Mouse (Mus musculus): ENCODE measurements around the gene Kank1. TPM values are rescaled to one million over a fixed set of nuclear protein-coding genes. Genes with fewer than 3 reads are reported as not detected.

Kank1 gene
- total RNA-seq, 1 experiment from 2014 or later, result 22.3 TPM

DNA sequence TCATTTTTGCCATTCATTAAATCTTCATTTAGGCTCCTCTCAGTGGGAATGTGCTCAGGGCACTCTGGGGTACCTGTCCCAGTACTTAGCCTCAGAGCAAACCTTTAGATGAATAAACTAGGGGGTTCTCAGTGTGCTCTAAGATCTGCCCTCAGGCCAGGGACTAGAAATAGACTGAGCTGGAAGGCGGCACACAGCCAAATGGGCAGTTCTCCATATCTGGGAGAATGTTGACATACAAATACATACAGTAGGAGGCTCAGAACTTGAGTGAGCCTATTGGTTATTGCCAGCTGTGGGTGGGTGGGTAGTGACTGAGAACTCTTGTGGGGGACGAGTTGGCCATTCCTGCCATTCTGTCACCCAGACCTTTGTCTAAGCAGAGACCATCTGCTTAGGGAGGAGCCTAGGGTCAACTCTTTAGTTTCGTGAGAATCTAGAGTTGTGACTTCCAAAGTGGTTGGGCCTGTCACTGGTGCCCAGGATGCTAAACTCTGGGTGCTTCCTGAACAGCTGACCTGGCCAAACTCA is 14.9 kb downstream of the Kank1 start:
- DNase-seq, result peak; percentile 26

DNA sequence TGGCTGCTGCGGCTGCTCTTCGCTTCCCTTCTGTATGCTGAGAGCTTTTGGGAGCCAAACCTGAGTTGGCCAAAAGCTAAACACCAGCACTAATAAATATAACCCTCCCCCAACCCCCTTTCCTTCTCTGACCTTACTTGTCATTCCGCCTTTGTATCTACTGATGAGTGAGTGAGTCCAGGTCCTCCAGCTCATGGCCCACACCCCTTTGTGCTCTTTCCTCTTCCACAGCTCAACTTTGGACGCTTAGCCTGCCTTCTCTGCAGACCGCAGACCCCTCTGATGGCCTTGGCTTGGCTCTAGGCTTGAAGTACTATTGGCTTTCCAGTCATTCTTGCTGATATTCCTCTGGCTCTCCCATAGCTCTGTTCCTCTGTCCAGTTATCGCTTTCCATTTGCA is 16.4 kb downstream of the Kank1 start:
- no peak for DNase-seq

DNA sequence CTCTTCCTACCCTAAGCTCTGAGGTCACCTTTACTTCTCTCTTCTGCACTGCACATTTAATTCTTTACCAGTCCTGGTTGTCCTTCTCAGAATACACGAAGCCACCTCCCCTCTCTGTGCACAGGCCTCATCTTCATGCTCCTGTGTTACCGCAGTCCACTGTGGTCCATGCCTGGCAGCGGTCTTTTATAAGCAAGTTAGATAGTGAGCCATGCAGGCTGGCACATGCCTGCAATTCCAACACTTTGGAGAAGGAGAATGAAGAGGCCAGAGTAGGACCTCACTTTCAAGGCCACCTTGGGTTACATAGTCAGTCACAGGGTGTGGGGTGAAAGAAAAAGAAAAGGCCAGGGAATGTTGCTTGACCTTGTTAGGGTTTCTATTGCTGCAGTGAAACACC is 16.9 kb downstream of the Kank1 start:
- no peak for DNase-seq

DNA sequence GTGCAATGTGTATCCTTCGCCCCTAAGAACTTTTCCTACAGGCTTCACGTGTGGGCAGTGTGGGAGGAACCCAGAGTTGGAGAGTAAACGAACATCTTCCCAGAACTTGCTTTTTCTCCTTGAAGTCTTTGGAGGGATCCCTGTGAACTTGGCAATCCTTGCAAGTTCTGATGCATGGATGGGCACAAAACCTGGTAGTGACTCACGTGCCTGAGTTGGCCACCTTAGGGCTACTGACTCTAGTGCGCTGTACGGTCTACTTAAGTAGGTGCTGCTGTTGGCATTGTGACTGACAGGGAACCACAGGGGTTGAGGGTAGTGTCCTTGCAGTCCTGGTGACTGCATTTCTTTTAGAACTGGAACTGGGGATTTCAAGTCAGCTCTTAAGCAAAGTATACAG is 21.5 kb downstream of the Kank1 start:
- DNase-seq, result no peak

DNA sequence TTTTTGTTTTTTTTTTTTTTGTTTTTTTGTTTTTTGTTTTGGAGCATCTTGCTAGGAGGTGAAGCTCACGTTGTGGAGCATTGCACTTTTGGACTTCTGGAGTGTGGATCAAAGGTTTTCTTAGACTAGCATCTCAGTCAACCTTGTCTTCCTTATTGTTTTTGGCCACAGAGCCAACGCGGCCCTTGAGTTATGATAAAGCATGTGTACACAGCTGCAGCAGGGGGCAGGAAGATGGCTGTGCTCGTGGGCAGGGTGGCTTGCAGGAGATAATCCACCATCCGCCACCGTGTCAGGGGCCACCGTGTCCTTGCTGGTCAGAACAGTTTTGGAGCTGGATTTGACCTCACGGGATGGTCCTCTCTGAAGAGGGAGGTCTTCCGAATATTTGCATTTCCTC is 29.4 kb downstream of the Kank1 start:
- no peak for DNase-seq

DNA sequence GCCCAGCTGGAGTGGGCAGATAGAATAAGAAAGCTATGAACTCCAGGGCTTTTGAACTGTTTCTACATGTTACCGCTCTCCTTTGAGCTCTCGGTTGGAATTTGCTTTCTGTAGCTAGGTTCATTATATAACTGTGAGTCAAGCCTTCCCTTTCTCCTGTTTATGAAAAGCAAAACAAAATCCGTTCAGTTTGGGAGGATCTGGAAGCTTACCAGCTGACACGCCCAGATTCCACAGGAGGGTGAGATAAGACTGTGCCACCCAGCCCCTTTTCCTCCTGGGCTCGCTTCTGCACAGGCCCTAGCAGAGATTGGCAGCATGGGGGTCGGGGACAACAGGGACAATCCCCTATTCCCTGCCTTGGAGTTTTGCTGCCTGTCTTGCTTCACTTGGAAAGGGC is 30.5 kb downstream of the Kank1 start:
- peak; percentile 34 for DNase-seq

DNA sequence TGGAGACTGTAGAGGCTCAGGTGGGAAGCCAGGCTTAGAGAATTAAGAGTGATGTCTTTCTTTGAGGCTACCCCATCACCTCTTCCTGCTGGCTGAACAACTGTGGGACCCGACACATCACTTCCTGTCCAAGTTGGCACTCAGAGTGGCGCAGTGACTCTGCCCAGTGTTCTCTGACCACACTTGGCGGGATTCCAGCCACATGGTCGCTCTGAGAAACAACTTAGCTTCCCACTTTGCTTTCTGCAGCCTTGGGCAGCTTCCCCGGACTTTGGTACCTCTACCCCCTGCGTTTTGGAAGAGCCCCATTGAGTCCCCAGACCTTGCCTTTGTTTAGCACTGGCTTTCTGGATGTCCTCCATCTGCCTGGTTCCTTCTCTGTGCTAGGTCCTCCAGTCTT is 31.8 kb downstream of the Kank1 start:
- peak; percentile 74 for DNase-seq

DNA sequence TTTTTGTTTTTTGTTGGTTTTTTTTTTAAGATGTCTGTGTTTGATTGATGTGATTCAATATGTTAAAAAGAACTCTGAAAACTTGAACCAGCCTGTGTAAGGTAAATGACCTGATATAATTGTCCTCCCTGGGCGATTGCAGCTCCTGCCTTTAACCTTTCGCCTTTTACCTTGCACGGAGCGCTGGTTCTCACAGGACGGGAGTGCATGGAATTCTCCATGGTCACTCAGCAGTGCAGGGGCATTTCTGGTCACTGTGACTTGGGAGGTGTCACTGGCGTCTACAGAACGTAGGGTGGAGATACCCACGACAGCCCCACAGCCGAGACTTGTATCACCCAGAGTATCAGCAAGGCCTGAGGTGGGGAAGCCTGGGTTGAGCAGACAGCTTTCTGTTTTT is 34.8 kb downstream of the Kank1 start:
- no peak for DNase-seq

DNA sequence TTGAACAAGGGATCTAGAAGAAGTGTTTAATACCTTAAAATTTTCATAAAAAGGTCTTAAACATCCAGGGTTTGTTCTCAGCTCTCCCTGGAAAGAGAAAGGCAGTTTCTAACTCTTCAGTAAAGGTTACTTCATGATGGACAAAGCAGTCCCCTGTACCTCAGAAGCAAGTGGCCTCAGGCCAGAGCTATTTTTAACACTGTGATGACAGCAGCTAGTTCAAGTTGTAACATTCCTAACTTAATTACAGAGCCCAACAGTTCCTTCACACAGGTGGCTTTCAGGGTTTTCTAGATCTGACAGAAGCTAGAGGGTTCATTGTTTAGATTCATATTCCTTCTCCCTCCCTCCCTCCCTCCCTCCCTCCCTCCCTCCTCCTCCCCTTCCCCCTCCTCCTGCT is 36.4 kb downstream of the Kank1 start:
- peak; percentile 29 for DNase-seq

DNA sequence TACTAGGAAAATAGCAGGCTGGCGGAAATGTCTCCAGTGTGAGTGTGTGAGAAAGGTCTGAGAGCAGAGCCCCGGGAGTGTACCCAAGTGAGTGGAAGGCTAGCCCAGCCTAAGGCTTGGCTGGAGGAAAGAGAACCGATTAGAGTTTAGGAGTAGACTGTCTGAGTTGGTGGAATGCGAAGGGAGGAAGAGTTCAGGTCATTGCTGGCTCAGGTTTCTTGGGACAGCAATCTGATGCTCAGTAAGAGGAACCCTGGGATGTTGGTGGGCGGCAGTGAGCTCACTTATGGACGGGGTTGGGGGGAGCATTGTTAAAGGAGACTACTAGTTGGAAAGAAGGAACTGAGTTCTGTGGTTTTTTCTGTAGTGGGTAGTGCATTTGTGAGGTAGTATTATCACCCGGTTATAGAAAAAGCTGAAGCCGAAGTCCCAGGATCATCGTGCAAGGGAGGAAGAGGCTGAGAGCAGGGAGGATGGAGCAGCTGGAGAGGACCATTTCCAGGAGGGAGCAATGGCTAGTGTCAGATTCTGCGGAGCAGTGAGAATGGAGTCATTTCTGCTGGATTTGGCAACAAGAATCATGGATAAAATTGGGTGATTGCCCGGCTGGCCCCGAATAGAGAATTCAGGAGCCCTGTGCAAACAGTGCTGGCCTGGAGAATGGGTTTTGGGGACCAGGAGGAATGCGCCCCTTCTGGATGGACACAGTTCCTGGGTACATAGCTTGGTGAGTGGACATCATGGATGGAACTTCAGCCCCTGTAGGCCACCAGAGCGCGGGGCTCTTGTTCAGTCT is 40.0 kb downstream of the Kank1 start:
- DNase-seq, result no peak

DNA sequence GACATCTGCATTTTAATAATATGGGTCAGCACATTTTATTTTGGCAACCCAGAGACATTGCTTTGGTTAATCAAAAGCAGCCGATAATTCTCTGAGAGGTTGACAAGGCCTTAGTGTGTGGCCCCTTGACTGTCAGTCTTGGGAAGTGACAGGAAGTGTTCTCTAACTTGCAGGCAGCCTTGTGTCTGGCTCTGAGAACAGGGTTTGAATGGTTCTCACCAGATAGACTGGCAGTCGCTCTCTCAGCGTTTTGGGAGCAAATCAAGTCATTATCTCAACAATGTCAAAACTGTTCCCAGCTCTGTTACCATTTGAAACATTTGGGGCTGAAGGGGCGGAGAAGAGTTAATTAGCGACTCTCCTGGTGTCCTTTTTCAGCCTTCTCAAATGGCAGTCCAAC is 41.0 kb downstream of the Kank1 start:
- DNase-seq, result no peak

DNA sequence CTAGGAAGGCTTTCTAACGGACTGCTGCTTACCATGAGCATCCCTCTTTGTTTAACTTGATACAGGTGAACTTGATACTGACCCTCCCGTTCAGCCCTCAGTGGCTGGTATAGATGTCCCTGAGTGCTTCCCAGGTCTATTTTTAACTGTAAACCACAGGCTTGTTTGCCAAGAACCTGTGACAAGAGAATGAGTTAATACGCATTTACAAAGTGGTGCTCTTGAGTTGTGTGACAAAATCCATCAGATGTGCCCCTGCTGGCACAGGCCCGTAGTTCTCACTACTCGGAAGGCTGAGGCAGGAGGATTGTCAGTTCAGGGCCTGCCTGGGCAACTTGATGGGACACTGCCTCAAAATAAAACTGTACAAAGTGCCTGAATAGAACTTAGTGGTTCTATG is 42.8 kb downstream of the Kank1 start:
- no peak for DNase-seq

DNA sequence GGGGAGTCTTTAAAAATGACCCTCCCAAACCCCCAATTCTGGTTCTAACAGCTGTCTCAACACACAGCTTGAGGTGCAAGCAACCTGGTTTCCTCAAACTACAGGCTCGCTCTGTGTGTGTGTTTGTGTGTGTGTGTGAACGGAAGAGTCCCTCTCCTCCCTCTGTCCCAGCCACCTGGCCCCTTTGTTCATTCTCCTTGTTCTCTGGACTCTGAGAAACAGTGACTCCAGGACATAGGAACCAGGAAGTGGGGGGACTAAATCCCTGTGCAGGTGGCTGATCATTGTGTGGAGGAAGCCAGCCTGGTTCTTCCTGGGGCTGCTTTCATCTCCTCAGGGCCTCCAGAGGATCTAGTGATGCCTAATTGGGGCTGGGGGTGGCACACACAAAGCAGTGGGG is 46.9 kb downstream of the Kank1 start:
- DNase-seq, result no peak

DNA sequence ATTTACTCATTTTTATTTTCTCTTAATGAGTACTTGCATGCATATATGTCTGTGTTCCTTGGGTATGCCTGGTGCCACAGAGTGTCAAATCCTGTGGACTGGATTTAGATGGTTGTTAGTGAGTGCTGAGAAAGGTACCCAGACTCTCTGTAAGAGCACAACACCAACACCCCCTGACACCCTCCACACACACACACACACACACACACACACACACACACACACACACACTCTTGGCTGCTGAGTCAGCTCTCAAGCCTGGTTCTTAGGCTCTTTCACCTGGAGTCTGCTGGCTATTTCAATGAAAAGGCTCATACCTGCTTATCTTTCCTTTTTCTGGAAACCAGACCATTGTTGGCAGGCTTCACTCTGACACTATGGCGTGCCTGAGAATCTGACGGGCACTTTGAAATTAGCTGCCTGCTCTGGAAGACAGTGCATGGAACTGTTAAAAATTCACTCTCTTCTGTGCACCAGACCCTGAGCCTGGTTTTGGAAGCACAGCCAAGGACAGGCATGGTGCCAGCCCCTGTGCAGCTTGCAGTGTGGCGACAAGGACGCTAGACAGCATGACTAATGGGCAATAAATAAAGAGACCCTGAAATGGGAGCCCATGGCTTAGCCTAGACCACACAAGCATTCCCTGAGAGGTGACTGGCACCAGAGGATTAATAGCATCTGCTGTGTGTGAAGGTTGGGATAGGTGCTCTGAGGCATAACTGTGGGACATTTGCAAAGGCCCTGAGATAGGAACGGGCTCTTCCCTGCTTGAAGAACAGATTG is 49.2 kb downstream of the Kank1 start:
- DNase-seq, result peak; percentile 90

DNA sequence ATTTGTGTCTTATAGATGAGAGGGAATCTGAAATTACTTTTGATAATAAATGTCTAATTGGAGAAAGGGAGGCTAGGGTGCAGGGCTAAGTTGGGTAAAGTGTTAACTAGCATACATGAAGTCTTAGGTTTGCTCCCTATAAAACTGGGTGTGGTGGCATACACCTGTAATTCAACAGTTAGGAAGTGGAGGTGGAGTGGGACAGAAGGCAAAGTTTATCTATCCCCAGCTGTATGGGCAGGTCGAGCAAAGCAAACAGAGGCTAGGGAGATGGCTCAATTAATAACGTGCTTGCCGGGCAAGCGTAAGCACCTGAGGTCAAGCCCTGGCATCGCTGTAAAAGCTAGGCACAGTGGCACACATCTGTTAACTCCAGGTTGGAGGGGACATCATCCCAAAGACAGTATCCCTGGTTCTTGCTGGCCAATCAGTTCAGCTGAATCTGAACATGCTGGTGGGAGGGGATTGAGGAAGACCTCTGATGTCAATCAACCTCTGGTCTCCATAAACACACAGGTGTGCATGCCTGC is 54.3 kb downstream of the Kank1 start:
- no peak for DNase-seq

DNA sequence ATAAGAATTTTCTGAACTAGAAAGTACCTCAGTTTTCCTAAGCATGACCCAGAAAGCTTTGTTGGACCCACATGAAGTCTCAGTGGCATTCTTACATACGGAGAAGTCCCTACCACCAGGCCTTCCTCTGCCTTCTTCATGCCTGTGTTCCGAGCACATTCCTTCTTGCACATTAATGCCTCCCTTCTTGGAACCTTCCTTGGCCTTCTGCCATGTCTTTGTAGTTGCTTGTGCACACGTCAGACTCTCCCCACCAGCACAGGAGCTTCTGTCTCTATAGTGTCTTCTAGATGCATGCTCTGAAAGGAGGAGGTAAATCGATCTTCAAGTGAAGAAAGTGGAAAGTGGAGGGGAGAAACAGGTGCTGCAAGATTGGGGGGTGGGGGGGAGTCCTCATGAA is 58.4 kb downstream of the Kank1 start:
- peak; percentile 12 for DNase-seq

DNA sequence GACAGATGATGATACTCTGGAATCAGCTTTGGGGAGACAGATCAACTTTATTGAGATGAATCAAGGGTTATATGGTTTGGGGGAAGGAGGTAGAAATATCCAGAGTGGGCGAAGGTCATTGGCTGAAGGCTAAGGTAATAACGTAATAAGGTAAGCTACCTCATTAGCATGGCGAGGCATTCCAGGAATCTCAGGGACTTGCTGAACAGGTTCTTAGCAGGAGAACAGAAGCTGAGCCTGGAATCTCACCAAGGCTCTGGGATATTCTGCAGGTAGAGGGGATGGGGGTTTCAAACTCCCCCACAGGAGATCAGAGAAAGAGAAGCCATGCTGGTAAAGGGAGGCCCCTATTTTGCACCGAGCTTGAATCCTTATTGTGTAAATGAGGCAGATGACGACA is 60.5 kb downstream of the Kank1 start:
- DNase-seq, result no peak

DNA sequence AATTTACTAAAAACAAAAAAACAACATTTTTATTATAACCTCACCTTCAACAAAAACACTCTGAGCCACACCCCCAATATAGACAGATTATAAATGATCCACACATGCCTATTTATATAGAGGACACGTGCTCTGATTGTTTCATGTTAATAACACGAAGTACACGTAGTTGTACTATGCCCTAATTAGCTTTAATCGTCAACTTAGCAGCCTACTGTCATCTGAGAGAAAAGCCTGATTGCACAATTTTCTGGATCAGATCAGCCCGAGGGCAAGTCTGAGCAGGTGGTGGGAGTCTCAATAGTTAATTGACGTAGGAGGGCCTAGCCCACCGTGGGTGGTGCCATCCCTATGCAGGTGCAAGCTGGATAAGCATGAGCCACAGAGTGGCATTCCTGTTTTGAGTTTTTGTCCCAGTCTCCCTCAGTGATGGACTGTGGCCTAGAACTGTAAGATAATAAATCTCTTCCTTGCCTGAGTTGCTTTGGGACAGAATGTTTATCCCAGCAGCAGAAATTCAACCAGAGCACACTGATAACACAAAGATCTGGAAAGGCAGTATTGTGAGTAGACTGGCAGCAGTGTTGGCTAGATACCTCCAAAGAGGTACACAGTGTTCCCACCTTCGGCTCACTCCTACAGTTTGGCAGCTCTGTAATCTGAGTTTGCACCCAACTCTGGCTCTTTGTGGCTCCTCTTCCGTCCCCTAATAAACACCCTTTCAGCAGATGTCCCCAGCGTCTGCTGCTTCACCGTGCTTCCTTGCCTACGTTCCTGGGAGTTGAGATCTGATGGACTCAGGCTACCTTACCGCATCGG is 63.3 kb downstream of the Kank1 start:
- DNase-seq, result no peak

DNA sequence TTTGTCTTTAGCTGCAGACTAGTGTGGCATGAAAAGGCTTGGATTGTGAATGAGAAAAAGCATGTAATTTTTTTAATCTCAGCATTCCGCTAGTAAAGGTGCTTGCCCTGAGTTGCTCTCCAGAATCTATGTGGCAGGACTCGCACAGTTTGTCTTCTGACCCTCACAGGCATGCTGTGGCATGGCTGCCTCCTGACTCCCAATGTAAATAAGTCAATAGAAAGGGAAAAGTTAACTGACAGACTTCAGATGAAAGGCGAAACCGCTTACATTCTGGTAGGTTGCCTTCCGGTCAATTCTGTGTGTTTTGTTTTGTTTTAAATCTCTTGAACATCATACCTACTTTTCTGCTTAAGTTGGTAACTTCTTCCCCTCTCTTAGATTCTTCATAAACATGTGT is 64.4 kb downstream of the Kank1 start:
- DNase-seq, result no peak

DNA sequence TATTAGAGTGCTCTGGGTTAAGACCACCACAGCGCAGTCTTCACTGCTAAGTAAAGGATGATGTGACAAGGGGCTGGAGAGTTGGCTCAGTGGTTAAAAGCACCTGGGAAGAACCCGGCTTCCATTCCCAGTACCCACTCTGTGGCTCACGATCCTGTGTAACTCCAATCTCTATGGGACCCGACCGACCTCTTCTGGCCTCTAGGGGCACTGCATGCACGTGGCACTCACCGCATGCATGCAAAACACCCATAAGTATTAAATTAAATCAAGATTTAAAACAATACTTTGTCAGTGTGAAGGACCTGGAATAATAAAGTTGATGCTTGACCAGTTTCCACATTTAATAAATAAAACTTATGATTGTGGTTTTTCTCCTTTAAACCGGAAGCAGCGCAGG is 69.5 kb downstream of the Kank1 start:
- no peak for DNase-seq

DNA sequence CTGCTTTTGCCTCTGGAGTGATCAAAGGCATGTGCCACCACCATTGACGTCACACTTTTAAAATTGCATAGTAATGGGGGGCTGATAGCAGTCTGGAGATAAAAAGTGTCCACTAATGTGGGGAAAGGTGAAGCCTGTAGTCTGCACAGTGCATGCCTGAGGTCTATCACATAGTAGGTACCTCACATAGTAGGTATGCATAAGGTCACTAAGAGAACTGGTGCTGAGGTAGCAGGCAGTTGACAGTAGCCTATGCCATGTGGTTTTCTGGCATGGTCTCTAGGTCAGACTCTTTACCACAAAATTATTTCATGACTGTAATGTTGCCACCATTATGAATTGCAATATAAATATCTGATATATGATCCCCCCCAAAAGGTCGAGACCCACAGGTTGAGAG is 71.4 kb downstream of the Kank1 start:
- no peak for DNase-seq

DNA sequence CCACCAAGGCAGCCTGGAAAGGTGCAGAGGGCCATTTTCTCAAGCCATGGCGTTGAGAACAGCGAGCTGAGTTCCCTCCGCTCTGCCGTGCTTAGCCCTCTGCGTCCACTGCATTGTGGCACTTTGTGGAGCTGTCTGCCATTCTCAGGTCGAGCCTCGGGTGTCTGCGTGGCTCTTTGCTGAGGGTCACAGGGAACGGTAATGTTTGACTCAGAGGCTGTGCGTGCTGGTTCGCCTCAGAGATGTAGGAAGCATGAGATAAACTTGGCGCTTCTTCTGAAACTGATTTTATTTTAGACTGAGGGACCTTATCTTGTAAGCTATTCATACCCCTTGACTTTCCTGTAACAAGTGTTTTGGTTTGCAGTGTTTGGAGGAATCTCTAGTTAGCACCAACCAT is 72.0 kb downstream of the Kank1 start:
- no peak for DNase-seq

DNA sequence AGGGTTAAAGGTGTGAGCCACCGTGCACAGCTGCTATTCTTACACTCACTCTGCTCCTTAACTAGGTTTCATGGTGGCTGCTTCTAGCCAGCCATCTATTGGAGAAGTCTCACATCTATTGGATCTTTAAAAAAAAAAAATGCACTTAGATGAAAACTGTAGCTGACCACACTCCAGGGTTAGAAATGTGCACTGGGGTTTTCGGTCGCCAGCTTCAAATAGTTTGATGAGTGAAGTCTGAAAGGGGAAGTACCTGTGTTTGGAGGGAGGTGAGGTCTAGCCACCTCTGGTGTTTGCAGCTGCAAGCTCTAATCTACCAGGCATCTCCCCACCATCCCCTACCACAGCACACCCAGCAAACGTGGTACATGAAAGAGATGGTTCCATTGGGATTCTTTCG is 74.2 kb downstream of the Kank1 start:
- DNase-seq, result no peak
